Comparison of ENCODE assay signal across 23 mouse cellular contexts in the genomic region with DNA sequence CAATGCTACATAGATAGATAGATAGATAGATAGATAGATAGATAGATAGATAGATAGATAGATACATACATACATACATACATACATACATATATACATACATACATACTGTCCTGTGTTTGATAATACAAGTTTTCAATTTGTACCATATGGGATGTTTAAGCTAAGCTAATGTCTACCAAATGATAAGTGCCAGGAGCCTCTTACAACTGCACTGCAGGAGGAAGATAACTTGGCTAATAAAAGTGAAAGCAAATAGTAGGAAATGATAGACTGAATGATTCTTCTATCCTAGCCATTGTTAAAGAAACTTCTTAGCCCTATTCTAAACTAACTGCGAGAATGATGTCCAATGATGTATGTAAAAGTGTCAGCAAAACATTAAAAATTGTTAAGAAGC.
"Had no signal": no experiment of that assay in that cellular context is flagged by ENCODE, and none has a peak within 500 bp of the region (broad histone marks: within the 10 kb centered on the region; RNA-seq: fewer than 3 reads in every experiment).

No protein-coding gene starts in this region.

- H3K4me1 ChIP-seq: heart, embryonic 10.5 days; heart, embryonic 12.5 days; hindbrain, embryonic 13.5 days; hindbrain, embryonic 15.5 days; kidney, embryonic 15.5 days; limb, embryonic 13.5 days; limb, embryonic 15.5 days had no signal

- H3K9me3 ChIP-seq: heart, embryonic 10.5 days; heart, embryonic 12.5 days; hindbrain, embryonic 13.5 days; hindbrain, embryonic 15.5 days; kidney, embryonic 15.5 days; limb, embryonic 13.5 days; limb, embryonic 15.5 days had no signal

- H3K4me3 ChIP-seq: gastrocnemius, adult 2 months; heart, embryonic 10.5 days; heart, embryonic 12.5 days; hindbrain, embryonic 13.5 days; hindbrain, embryonic 15.5 days; kidney, embryonic 15.5 days; limb, embryonic 13.5 days; limb, embryonic 15.5 days had no signal

- ATAC-seq: hindbrain, postnatal 0 days; intestine, embryonic 16.5 days had no signal

- H3K27me3 ChIP-seq: heart, embryonic 12.5 days; hindbrain, embryonic 13.5 days; hindbrain, embryonic 15.5 days; kidney, embryonic 15.5 days; limb, embryonic 13.5 days; limb, embryonic 15.5 days had no signal

- H3K9ac ChIP-seq: heart, embryonic 12.5 days; hindbrain, embryonic 13.5 days; hindbrain, embryonic 15.5 days; kidney, embryonic 15.5 days; limb, embryonic 13.5 days; limb, embryonic 15.5 days had no signal

- H3K27ac ChIP-seq: gastrocnemius, adult 2 months; heart, embryonic 10.5 days; hindbrain, embryonic 13.5 days; hindbrain, embryonic 15.5 days; hindbrain, postnatal 0 days; kidney, embryonic 15.5 days; kidney, postnatal 0 days; limb, embryonic 13.5 days; limb, embryonic 15.5 days had no signal

- DNase-seq: gastrocnemius, adult 2 months; gastrocnemius, postnatal 10 days; gastrocnemius, postnatal 25 days; heart, adult 18-20 months; heart, postnatal 10 days; kidney, adult 11 months; kidney, adult 2 months; kidney, adult 9 months; kidney, postnatal 14 days; kidney, postnatal 36 days; layer of hippocampus, adult 9-11 months; layer of hippocampus, postnatal 36 days; left cerebral cortex, postnatal 4 days had no signal

- H3K36me3 ChIP-seq: heart, embryonic 10.5 days; heart, embryonic 12.5 days; hindbrain, embryonic 13.5 days; hindbrain, embryonic 15.5 days; kidney, embryonic 15.5 days; limb, embryonic 13.5 days; limb, embryonic 15.5 days had no signal
